Mouse (Mus musculus) mature B cell (primary cell): Measurements from ENCODE around the gene Irf2.

ENCODE experiments used
- in situ Hi-C: fragments of 300-500 bp; cut with MboI; formaldehyde crosslinking; loops from 2 replicates; pipeline ENCODE4 v1.14.3; 2019

Irf2 gene

DNA sequence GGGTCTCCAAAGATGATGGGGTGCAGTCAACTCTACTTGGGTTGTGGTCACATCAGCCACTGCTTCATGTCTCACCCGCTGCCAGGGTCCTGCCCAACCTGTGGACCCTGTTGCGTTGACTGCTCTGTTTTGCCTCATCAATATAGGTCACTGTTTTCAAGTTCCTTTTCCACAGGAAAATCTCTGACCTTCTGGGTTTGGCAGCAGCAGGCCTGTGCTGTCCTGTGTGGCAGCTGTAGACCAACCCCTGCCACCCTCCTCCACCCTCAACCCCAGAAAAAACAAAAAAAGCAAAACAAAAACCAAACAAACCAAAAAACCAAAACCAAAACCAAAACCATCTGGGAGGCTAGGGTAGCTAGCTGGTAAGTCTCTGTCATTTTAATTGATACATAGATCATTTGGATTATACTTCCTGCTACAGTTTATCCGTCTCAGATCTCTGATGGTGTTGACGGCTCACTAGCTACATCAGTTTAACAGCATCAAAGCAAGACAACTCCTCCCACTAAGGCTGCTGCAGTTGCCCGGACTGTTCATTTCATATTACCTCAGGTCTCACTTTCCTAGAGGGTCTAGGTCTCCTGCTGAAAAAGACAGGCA, 16.3 kb downstream of the Irf2 start:
- in situ Hi-C loops = no loop called here

DNA sequence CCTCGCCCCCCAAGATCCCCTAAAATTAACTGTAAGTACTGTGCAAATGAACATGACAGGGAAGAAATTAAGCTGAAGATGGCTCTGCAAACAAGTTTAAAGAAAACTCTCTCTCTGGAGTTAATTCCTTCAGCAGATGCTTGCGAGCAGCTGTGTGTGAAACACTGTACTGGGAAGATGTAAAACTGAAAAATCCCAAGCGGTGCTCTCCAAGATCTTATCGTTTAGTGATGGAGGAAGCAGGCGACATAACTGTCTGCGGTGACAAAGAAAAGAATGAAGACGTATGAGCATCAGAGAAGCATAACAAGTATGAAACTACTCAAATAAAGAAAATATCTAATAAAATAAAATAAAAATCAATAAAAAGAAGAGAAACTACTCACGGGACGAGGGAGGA, 18.1 kb downstream of the Irf2 start:
- in situ Hi-C loops = no loop called here

DNA sequence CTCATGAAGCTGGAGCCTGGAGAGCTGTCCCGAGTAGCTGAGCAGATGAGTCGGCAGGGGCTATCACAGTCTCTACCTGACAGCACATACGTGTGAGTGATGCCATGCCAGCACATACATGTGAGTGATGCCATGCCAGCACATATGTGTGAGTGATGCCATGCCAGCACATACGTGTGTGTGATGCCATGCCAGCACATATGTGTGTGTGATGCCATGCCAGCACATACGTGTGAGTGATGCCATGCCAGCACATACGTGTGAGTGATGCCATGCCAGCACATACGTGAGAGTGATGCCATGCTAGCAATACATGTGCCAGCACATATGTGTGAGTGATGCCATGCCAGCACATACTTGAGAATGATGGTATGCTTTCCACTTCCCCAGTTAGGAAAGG, 18.6 kb downstream of the Irf2 start:
- in situ Hi-C loops = no loop called here

DNA sequence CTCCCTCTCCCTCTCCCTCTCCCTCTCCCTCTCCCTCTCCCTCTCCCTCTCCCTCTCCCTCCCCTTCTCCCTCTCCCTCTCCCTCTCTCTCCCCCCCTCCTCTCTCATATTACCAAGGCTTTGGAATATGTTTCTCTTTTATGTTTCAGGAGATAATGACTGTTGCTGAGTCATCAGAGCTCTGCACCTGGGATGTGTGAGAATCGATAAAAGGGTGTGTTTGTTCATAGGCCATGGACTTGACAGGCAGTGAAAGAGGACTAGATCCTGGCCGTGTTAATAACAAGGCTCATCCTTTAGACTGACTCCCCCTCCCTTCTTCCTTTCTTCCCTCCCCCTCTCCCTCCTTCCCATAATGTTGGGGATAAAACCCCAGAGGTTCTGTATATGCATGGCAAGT, 19.1 kb downstream of the Irf2 start:
- in situ Hi-C loops = no loop called here

DNA sequence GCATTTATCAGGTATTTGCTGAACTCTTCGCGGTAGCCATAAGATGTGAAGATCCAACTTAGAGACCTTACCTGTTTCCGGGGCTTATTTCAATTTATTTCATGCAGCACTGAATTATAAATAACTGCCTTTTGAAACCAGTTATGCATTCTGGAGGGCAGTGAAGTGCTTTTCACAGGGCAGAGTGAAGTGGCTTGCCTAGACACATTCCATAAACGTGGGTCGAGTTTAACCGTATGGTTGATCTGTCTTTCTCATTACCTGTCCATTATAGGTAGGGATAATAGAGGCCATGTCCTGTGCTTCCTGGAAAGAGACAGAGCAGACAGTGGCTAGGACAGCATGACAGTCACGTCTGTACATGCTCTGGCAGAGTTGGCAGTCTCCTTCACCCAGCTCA, 20.0 kb downstream of the Irf2 start:
- in situ Hi-C loops = no loop called here

DNA sequence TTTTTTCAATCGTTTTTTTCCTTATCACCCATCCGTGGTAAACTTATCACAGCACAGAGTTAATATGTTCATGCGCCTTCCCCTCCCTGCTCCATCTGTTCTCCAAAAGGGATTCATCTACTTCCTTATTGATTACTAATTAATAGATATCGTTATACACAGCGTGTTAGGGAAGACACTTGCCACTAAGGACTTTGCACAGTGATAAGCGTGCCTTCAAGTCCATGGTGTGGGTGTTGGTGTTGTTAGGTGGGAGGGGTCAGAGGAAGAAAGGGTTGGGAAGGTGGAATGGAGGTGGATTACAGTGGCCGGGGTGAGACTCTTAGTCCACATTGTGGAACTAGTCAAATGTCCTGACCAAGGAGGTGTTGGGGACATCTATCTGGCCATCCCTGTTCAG, 21.2 kb downstream of the Irf2 start:
- in situ Hi-C loops = no loop called here

DNA sequence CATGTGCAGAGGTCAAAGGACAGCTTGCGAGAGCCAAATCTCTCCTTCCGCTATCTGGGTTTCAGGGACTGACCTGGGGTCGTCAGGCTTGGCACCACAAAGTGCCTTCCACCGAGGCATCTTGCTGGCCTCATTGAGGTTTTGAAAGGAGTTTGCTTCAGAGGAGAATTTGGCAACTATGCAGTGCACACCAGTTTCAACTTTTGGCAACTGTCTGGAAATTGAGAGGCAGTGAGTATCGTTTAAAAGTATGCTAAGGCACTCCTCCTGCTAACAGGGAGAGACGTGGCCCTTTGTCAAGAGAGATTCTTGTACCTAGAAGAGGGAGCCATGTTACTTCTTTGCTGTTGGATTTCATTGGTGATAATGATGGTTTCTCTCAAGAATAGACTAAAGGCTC, 21.9 kb downstream of the Irf2 start:
- in situ Hi-C loops = no loop called here

DNA sequence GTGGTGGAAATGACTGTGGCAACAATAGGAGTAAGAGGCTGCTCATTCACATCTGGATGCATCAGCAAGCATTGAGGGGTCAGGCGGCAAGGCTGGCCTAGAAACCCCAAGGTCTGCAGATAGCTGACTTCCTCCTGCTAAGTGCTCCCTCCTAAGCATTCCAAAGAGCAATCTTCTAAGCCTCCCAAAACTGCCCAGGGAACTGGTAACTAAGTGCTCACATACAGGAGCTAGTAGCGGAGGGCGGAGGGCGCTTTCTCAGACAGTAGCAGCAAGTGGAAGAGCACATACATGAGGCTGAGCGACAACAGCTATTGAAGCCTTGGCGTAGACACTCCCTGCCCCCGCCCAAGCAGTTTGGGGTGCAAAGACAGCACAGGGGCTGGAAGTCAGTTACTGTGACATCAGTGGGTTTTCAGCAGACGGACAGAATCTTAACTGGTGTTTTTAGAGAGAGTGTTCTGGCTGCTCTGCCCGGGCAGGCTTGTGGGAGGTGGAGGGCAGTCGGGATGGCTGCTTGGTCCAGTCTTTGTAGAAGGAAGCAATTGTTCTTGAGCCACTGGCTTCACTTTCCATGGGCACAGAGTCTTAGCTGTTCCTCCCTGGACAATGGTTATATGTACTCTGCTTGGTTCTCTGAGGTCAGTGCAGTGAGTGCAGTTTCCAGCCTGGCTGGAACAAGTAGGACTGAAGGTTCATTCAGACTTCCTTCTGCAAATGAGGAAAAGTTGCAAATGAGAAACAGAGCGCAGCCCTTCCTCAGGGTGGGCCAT, 30.1 kb downstream of the Irf2 start:
- in situ Hi-C loops = no loop called here

DNA sequence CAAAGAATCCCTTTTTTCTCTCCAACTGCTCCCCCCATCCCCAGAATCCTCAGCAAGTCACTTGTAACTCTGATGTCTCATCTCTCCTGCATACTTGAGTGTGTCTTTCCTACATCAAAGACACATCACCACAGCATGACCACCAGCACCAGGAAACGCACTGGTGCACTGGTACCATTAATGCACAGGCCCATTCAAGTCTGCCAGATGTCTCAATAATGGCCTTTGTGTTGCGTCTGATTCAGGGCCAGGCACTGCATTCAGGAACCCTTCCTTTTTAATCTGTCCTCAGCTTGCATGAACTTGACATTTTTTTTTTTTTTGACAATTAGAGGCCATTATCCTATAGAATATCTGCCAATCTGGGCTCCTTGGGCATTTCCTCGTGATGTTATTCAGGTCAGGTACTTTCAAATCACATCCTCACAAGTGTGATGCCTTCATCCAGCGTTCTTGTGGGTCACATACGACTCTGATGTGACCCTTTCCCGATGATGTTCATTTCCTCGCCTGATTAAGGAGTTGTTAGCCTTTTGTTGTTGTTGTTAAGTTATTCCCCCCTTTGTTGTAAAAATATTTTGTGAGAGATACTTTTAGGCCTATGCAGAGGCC, 31.5 kb downstream of the Irf2 start:
- in situ Hi-C loops = no loop called here

DNA sequence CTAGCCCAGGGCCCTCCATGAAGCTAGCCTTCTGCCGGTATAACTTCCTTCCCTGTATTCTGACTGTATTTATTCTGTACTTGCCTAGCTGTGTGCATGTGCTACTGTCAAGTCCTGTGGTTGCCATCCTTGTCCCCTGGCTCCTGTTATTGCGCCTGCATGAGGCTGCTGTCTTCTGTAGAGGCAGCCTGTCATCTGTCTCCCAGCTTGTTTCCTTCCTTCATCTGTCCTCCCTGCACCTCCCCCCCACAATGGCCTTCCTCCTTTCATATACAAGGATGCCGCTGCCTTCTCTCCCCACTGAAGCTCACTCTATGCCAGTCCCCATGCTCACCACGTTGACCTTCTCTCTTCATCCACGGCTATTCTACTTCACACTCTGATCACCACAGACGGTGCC, 33.3 kb downstream of the Irf2 start:
- in situ Hi-C loops = no loop called here

DNA sequence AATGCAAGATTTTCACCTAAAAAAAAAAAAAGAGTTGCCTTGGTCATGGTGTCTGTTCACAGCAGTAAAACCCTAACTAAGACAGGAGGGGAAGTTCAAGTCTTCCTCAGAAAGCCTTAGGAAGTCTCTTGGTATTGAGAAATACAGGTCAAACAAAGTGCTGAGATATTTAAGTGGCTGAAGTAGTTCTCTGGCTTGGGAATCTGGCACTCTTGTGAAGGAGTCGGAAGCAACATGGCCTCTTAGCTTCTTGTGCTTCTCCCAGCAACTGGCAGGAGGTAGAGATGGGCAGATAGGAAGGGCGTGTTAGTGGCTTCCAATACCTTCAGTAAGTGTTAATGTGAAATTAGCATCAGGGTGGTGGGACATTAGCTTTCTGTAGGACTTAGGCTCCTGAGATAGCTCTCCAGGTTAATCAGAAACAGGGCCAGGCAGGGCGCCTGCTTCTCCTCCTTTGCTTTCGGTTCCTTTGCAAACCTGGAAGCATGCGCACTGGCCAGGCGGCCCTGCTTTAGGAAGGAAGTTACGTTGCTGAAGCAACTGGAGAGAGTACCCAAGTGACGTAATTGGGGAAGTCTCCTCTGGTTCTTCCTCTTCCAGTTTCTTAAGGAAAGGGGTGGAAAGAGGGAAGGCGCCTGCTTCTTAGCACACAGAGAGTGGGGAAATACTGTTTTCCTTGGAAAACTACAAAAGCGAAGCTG, 38.4 kb downstream of the Irf2 start:
- in situ Hi-C loops = no loop called here

DNA sequence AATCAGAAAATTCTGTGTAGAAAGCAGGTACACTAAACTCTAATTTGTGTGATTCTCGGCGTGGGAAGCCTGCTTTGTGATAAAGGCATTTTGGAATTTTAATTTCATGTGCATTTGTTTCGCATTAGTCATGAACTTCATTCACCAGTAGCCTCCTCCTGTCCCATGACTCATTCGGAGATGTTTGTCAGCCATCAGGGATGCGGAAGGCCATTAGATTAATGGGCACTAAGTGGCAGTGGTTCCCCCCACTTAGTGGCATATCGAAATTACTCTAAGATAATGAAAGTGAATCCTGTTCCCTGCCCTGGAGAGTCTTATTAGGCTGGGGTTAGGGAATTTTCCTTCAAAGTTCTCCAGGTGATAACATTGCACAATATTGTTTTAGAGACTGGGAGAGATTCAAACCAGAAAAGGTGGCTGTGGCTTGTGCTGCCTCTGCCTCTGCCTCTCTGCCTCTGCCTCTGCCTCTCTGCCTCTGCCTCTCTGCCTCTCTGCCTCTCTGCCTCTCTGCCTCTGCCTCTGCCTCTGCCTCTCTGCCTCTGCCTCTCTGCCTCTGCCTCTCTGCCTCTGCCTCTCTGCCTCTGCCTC, 41.6 kb downstream of the Irf2 start:
- in situ Hi-C loops = no loop called here

DNA sequence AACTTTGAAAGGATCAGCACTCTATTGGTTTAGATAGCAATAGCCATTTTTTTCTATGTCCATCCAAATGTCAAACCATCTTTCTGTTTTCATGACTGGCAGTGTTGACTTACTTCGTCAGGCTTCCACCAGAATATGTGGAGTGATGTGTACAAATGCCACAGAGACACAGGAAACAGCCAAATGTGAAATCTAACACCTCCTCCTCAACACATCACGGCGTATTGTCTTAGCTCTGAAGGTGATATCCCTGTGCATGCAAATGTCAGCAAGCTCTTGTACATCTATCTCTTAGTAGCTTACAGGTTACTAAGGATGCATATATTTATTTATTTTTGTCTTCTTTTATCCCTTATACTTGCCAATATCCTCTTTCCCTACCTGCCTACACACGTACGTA, 42.7 kb downstream of the Irf2 start:
- in situ Hi-C loops = no loop called here

DNA sequence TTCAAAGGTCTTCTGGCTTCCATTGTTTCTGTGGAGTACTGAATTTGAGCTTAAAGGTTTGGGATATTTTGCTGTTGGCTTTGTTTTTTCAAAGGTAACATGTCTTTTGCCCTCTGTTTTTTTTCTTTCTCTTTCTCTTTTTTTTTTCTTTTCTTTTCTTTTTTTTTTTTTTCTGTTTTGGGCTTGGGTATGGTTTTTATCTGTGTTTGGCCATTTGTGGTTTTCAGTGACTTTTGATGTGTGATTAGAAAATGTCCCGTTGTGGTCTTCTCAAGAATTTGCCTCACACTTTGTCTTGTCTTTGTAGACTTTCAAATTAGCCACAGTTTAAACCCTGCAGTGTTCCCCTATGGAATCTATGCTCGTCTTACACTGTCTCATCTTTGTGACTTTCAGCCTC, 45.5 kb downstream of the Irf2 start:
- in situ Hi-C loops = no loop called here

DNA sequence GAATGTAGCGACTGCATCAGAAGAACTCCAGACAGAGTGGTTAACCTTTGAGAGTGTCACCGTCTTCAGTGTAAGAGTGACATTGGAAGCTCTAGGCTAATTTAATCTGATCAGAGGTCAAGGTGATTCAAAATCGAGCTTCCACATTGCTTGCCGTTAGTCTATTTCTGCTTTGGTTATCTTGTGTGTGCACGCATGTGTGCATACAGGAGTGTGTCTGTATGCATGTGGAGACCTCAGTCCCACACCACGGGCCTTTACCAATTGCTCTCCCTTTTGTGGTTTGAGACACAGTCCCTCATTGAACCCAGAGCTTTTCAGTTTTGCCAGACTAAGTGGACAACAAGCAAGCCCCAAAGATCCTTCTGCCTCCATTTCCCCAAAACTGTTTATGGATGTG, 46.4 kb downstream of the Irf2 start:
- in situ Hi-C loops = no loop called here

DNA sequence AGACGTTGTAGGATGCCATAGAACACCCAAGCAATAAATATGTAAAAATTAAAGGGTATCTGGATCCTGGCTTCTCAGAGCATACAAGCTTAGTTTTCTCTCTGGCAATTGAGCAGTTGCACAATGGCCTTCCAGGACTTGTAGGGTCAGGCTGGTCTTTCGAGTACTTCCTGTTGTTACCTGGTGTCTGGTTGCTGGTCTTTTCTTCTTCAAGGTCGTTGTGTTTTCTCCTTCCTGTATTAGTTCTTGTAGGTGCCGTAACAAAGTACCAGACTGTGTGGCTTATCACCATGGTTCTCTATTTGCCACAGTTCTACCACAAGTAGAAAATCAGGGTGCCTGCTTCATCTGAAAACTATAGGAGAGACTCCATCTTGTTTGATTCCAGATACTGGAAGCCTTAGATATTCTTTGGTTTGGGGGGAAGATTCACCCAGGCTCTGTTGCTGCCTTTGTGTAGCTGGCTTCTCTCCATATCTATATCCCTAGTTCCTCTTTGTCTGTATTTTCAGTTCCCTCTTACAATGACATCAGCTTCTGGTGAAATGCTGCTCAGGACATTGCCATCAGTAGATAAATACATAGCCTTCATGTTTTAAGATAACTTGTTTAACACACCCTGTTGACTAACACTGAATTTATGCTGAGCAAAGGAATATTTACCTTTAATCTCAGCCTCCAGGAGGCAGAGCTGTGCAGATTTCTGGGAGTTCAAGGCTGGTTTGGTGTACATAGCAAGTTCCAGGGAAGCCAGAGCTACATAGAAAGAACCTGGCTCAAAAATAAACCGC, 49.8 kb downstream of the Irf2 start:
- in situ Hi-C loops = no loop called here

DNA sequence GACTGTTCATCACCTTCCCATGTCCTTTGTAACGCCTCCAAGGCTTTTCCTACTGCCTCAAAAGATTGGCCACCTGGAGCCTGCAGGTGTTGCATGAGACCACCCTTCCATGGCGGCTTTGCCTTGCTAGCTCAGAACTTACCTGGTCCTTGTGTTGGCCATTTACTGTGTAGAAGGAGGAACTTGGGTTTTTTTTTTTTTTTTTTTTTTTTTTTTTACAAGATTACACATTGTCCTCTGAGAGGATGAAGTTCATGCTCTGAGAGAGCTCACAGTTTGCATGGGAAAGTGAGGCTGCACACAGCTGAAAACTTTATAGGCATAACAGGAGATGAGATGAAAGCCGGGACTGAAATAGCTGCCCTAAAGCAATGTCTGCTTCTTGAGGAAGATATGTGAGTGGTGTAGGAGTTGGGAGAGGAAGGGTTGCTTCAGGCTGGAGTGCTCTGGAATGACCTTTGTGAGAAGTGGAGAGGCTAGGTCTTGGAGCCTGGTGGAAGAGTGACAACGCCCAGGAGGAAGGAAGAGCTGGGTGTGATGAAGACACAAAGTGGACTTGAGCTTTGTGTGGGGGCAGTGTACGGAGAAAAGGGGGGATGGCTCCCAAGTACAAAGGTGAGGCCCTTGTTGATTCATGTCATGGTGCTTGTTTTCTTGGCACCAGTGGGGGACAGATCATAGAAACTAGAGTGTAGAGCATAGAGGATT, 52.3 kb downstream of the Irf2 start:
- in situ Hi-C loops = no loop called here

DNA sequence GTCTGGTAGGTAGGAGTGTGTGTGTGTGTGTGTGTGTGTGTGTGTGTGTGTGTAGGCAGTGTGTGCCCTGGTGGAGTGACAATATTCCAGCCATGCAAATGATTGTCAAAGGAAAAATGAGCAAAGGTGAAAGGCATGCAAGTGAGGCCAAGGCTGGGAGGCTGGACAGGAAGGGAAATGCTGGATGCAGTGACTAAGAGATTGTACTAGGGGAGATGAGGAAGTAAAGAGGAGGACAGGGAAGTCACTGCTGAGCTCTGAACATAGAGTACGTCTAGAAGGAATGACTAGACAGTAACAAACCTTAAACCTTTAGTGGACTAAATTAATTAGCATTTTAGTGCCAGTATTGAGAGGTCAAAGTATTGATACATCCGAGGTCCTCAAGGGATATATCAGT, 53.1 kb downstream of the Irf2 start:
- in situ Hi-C loops = no loop called here

DNA sequence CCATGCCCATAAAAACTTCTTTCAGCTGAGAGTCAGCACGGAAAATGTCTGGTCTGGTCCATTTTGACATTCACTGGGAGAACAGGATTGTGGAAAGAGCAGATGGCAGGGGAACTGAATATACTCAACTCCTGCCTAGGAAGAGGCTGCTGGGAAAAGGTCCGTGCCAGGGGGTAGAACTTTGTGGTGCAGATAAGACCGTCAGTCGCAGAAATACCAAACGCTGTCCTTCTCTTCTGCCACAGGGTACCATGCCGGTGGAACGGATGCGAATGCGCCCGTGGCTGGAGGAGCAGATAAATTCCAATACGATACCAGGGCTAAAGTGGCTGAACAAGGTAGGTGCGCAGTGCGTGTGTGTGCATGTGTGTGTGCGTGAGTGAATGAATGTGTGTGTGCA, 53.7 kb downstream of the Irf2 start:
- in situ Hi-C loops = no loop called here

DNA sequence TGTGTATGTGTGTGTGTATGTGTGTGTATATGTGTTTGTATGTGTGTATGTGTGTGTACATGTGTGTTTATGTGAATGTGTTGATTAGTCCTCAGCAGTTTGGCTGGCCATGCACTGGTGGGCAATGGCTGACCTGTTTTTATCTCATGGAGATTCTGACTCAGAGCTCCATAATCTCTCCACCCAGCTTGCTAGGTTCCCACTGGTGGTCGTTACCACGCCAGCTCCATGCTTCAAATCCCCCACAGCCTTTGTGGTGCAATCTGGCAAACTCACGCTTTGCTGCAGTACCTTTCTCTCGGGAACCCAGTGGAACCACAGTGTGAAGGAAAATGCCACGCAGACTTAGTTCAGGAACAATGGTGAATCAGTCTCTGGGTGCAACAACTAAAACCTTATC, 54.8 kb downstream of the Irf2 start:
- in situ Hi-C loops = no loop called here

DNA sequence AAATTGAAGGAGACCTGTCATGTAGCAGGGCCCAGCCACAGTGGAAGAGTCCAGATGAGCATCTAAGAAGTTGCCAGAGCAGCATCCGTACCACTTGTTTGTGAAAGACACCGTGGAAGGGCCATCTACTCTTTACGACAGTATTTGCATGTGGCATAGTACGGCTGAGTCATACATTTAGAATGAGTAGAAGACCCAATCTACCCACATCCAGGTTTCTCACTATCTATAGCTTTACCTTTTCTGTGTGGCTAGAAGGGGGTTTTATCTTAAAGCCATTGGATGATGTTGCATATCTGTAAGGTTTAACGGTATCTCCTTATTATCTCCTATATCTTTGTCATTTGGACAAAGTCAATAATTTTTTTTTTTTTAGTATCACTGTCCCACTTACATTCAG, 59.7 kb downstream of the Irf2 start:
- in situ Hi-C loops = no loop called here
